Mouse (Mus musculus): ENCODE data around the gene Bloc1s2. TPM values are rescaled to one million over a fixed set of nuclear protein-coding genes. Genes with fewer than 3 reads are reported as not detected.

Bloc1s2 gene
- polyA plus RNA-seq, 1 experiment from 2014 or later: 138 TPM

Other genes with a start within 250 kb of the Bloc1s2 start
- 14.6 and 14.8 TPM in 2 replicates for gene Dnmbp, start 206.3 kb downstream of the Bloc1s2 start, polyA plus RNA-seq (2016; fragmentation: Nextera tagmentation; extraction: Ambion mirVana)
- gene Cpn1, start 159.9 kb downstream of the Bloc1s2 start, polyA plus RNA-seq (2016; fragmentation: Nextera tagmentation; extraction: Ambion mirVana): 0.30 and 0.47 TPM in 2 replicates
- not detected in 2 replicates for gene Cyp2c23, start 117.2 kb downstream of the Bloc1s2 start, polyA plus RNA-seq (2016; fragmentation: Nextera tagmentation; extraction: Ambion mirVana)
- gene Erlin1, start 76.7 kb downstream of the Bloc1s2 start, polyA plus RNA-seq (2016; fragmentation: Nextera tagmentation; extraction: Ambion mirVana): 18.4 and 20.6 TPM in 2 replicates
- 60.8 and 69.1 TPM in 2 replicates for gene Chuk, start 39.0 kb downstream of the Bloc1s2 start, polyA plus RNA-seq (2016; fragmentation: Nextera tagmentation; extraction: Ambion mirVana)
- gene Cwf19l1, start 10.6 kb downstream of the Bloc1s2 start, polyA plus RNA-seq (2016; fragmentation: Nextera tagmentation; extraction: Ambion mirVana): 33.8 and 35.8 TPM in 2 replicates
- 1.8 and 1.9 TPM in 2 replicates for gene Pkd2l1, start 46.0 kb upstream of the Bloc1s2 start, polyA plus RNA-seq (2016; fragmentation: Nextera tagmentation; extraction: Ambion mirVana)
- 1.3 and 1.6 TPM in 2 replicates for gene Scd3, start 56.8 kb upstream of the Bloc1s2 start, polyA plus RNA-seq (2016; fragmentation: Nextera tagmentation; extraction: Ambion mirVana)
- gene Scd2, start 147.2 kb upstream of the Bloc1s2 start, polyA plus RNA-seq (2016; fragmentation: Nextera tagmentation; extraction: Ambion mirVana): 353 and 371 TPM in 2 replicates
- gene Scd4, start 186.6 kb upstream of the Bloc1s2 start, polyA plus RNA-seq (2016; fragmentation: Nextera tagmentation; extraction: Ambion mirVana): 0.05 and 0.08 TPM in 2 replicates